Mouse (Mus musculus): Measurements from ENCODE around the gene 1700016K19Rik.

- no peak for TF ChIP-seq CTCF (IDR thresholded peaks at IDR 0.05; ENCODE audit: control insufficient read depth, insufficient read depth, insufficient read length)
- no peak for TF ChIP-seq FOSL1 (IDR thresholded peaks at IDR 0.05; ENCODE audit: insufficient read depth, low read length, poor library complexity, severe bottlenecking)
- TF ChIP-seq MAX (IDR thresholded peaks at IDR 0.05), result no peak
- TF ChIP-seq USF1 (IDR thresholded peaks at IDR 0.05; ENCODE audit: low read depth), result no peak
- TF ChIP-seq MYOG (IDR thresholded peaks at IDR 0.05; ENCODE audit: control insufficient read depth, extremely low read depth, insufficient read length), result no peak
- no peak for TF ChIP-seq CEBPB (IDR thresholded peaks at IDR 0.05; ENCODE audit: low read depth)
- no peak for TF ChIP-seq MYOD1 (IDR thresholded peaks at IDR 0.05; ENCODE audit: control insufficient read depth, insufficient read length, low read depth)
These were observed 29.1 kb upstream of the 1700016K19Rik start for GRCm38 (mm10) chr11:75970629-75971028.

Data from C2C12 (cell line).